Mouse (Mus musculus) forebrain, embryonic 10.5 days (tissue): ENCODE results near the gene Sgpp1. TPM values are rescaled to one million over a fixed set of nuclear protein-coding genes. Genes with fewer than 3 reads are reported as not detected.
"Not testable (repeated sequence)": the region's sequence is repeated elsewhere in the genome, so short reads cannot be mapped to it uniquely, and the experiment has no call there.

ENCODE experiments used
- DNase-seq: peaks from one replicate; pipeline ENCODE4 v3.0.0-alpha.2; 2017; ENCODE audit warnings: low spot score; ENCODE audit errors: extremely low spot score
- H3K27ac ChIP-seq: fragments of 300-500 bp; sonication (generic); 2 replicates; pipeline ENCODE4 v1.5.1; 2016; ENCODE audit warnings: mild to moderate bottlenecking
- H3K27me3 ChIP-seq: fragments of 300-500 bp; sonication (generic); 2 replicates; pipeline ENCODE4 v1.6.1; 2016; ENCODE audit warnings: mild to moderate bottlenecking; ENCODE audit not compliant: poor library complexity, severe bottlenecking
- H3K36me3 ChIP-seq: fragments of 300-500 bp; sonication (generic); replicated peaks from 2 replicates; pipeline ENCODE4 v1.6.1; 2016; ENCODE audit warnings: mild to moderate bottlenecking, moderate library complexity
- H3K4me1 ChIP-seq: fragments of 300-500 bp; sonication (generic); 2 replicates; pipeline ENCODE4 v1.6.1; 2016
- H3K4me3 ChIP-seq: fragments of 300-500 bp; sonication (generic); 2 replicates; pipeline ENCODE4 v1.5.1; 2016; ENCODE audit warnings: mild to moderate bottlenecking, moderate library complexity
- H3K9me3 ChIP-seq: fragments of 300-500 bp; sonication (generic); 2 replicates; pipeline ENCODE4 v1.6.1; 2016; ENCODE audit warnings: mild to moderate bottlenecking, moderate library complexity
- WGBS: fragments of 180-500 bp; shearing (Covaris S2); methylation state at CpG from one replicate; pipeline ENCODE4 v1.1.7; 2016; 5-methylcytosine and 5-hydroxymethylcytosine counted together
- polyA plus RNA-seq: library from polyadenylated mRNA; unstranded; fragments of >200 nt; fragmentation: Nextera tagmentation; extraction: Ambion mirVana; gene quantifications from 2 replicates; pipeline ENCODE4 v1.2.1, GENCODE M21; 2016

Sgpp1 gene
- polyA plus RNA-seq, 1 experiment from 2014 or later, result 5.8 TPM

DNA sequence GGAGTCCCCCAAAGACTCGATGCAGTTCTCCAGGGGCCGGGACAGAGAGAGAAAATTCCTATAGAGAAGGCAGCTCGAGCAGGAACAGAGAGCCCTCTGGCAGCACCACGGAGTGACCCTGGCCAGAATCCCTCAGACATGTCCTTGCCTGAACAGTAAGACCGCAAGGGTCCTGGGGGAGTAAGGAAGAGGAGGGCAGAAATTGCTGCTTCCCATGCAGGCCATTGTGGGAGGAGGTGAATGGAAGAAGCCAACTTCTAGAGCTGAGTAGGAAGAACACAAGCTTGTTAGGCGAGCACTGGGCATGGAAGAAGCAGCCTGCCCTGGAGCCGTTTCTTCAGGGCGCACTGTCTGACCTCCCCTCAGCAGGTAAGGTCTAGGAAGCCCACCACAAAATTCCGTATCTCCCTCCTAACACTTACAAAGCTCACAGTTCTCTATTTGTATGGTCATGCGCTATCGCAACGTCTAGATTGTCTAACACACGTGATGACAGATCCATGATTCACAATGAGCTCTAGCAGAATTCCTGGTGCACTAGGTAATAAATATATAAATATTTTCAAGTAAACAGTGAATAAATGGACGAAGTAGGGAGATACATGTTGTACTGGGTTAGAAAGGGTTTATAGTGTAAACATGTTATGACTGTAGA, 33.3 kb downstream of the Sgpp1 start:
- 77% methylated on average over 14 of the region's 14 CpGs for WGBS
- Histone ChIP-seq H3K4me3 (peak overlapping the region; percentile 16), H3K4me1 (peaks cover 13% of the 10 kb centered on the region), H3K36me3 (no peaks in the 10 kb centered on the region), H3K27me3 (no peaks in the 10 kb centered on the region), H3K9me3 (peaks cover 6% of the 10 kb centered on the region; the same call in 1 of the 2 replicates), H3K27ac (peak overlapping the region; percentile 74)
- no peak for DNase-seq

GRCm38 (mm10) chr12:75701173-75702083, 34.1 kb downstream of the Sgpp1 start:
- H3K36me3 ChIP-seq, result no peaks in the 10 kb centered on the region
- H3K27ac ChIP-seq, result peak overlapping the region; percentile 74
- peak; percentile 19 for DNase-seq
- peaks cover 13% of the 10 kb centered on the region for H3K4me1 ChIP-seq
- peaks cover 6% of the 10 kb centered on the region; the same call in 1 of the 2 replicates for H3K9me3 ChIP-seq
- H3K27me3 ChIP-seq, result no peaks in the 10 kb centered on the region
- WGBS, result 46% methylated on average over 21 of the region's 21 CpGs
- H3K4me3 ChIP-seq, result peak overlapping the region; percentile 16

GRCm38 (mm10) chr12:75698692-75699091, 36.8 kb downstream of the Sgpp1 start:
- 93% methylated on average over 3 of the region's 3 CpGs for WGBS

DNA sequence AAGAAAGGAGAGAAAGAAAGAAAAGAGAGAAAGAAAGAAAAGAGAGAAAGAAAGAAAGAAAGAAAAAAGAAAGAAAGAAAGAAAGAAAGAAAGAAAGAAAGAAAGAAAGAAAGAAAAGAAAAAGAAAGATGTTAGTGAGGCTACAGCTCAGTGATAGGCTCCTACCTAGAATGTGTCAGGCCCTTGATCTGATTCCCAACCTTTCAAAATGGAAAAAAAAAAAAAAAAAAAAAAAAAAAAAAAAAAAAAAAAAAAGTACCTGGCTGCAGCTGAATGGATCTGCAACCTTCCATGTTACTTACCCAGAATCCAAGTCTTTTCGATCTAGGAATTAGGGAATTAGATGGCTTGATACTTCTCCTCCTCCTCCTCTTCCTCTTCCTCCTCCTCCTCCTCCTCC, 39.7 kb downstream of the Sgpp1 start:
- peaks cover 10% of the 10 kb centered on the region; the same call in 1 of the 2 replicates for H3K9me3 ChIP-seq
- H3K36me3 ChIP-seq, H3K4me1 ChIP-seq, H3K27me3 ChIP-seq, DNase-seq, H3K4me3 ChIP-seq, H3K27ac ChIP-seq: not testable (repeated sequence)
- WGBS, result 85% methylated on average over 1 of the region's 1 CpGs

More at GRCm38 (mm10) chr12:75698692-75699091, 36.8 kb downstream of the Sgpp1 start:
- Histone ChIP-seq H3K27me3 (no peaks in the 10 kb centered on the region), H3K9me3 (peaks cover 6% of the 10 kb centered on the region; the same call in 1 of the 2 replicates), H3K4me3 (no peak overlapping the region), H3K27ac (no peak overlapping the region), H3K36me3 (no peaks in the 10 kb centered on the region), H3K4me1 (peaks cover 13% of the 10 kb centered on the region)
- no peak for DNase-seq

DNA sequence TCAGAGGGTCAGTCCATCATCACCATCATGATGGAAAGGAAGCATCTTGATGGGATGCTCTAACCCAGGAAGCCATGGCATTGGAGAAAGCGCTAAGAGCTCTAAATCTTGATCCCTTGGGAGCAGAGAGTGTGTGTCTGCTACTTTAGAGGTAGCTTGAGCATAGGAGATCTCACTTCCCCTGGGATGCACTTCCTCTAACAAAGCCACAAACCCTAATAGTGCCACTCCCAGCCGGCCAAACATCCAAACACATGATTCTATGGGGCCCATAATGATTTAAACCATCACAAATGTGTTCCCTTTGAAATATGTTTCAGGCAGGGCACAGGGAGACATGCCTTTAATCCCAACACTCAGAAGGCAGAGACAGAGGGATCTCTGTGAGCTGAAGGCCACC, 46.5 kb downstream of the Sgpp1 start:
- H3K9me3 ChIP-seq, result peaks cover 5% of the 10 kb centered on the region; the same call in 1 of the 2 replicates
- no peak overlapping the region for H3K4me3 ChIP-seq
- DNase-seq, result no peak
- 87% methylated on average over 2 of the region's 2 CpGs for WGBS
- no peak overlapping the region for H3K27ac ChIP-seq
- H3K27me3 ChIP-seq, result no peaks in the 10 kb centered on the region
- H3K36me3 ChIP-seq, result no peaks in the 10 kb centered on the region
- no peaks in the 10 kb centered on the region for H3K4me1 ChIP-seq

DNA sequence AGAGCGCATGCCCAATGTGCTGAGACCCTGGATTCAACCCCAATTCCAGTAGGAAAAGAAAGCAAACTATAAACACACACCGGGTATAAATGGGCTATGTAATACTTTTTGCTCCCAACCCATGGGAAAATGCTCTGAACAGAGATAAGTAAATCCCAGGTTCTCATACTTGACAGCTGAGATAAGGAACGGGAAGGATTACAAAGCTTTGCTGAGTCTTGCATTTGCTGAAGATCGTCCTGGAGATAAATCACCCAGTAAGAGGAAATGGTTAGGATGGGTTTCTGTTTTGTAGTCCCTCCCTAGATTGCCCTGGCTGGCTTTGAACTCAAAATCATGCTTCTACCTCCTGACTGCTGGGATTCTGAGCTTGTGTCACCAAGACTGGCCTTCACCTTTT, 48.2 kb downstream of the Sgpp1 start:
- Histone ChIP-seq H3K4me3 (no peak overlapping the region), H3K9me3 (no peaks in the 10 kb centered on the region), H3K4me1 (no peaks in the 10 kb centered on the region), H3K27me3 (no peaks in the 10 kb centered on the region), H3K36me3 (no peaks in the 10 kb centered on the region), H3K27ac (no peak overlapping the region)
- DNase-seq, result no peak
- WGBS, result 82% methylated on average over 4 of the region's 4 CpGs

- H3K27ac ChIP-seq, result not testable (repeated sequence)
Observed at GRCm38 (mm10) chr12:75684026-75684425, 51.5 kb downstream of the Sgpp1 start.

GRCm38 (mm10) chr12:75683598-75683997, 51.9 kb downstream of the Sgpp1 start:
- Histone ChIP-seq H3K27ac (no peak overlapping the region), H3K27me3 (no peaks in the 10 kb centered on the region), H3K9me3 (no peaks in the 10 kb centered on the region), H3K4me1 (no peaks in the 10 kb centered on the region), H3K36me3 (no peaks in the 10 kb centered on the region), H3K4me3 (no peak overlapping the region)
- DNase-seq, result no peak
- WGBS, result 95% methylated on average over 4 of the region's 4 CpGs

More at GRCm38 (mm10) chr12:75684026-75684425, 51.5 kb downstream of the Sgpp1 start:
- not testable (repeated sequence) for H3K27me3 ChIP-seq, H3K36me3 ChIP-seq, DNase-seq, H3K9me3 ChIP-seq, H3K4me3 ChIP-seq, H3K4me1 ChIP-seq
- WGBS, result 87% methylated on average over 4 of the region's 4 CpGs

DNA sequence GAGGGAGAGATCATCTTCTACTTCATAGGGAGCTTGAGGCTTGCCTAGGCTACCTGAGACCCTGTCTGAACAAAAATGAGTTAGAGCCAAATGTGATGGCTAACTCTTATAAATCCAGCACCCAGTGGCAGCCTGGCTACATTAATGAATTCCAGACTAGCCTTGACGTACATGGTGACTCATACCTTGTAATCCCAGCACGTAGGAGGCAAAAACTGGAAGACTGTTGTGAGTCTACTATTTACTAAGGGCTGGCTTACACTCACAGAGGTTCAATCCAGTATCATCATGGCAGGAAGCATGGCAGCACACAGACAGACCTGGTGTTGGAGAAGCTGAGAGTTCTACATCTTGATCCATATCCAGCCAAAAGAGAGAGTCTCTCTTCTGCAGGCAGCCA, 52.7 kb downstream of the Sgpp1 start:
- WGBS, result 80% methylated on average over 2 of the region's 2 CpGs
- Histone ChIP-seq H3K4me3 (no peak overlapping the region), H3K27ac (no peak overlapping the region), H3K36me3 (no peaks in the 10 kb centered on the region), H3K9me3 (no peaks in the 10 kb centered on the region), H3K27me3 (no peaks in the 10 kb centered on the region), H3K4me1 (no peaks in the 10 kb centered on the region)
- no peak for DNase-seq

GRCm38 (mm10) chr12:75681101-75681500, 54.4 kb downstream of the Sgpp1 start:
- H3K9me3 ChIP-seq, result no peaks in the 10 kb centered on the region
- no peaks in the 10 kb centered on the region for H3K4me1 ChIP-seq
- H3K36me3 ChIP-seq, result no peaks in the 10 kb centered on the region
- H3K4me3 ChIP-seq, result no peak overlapping the region
- WGBS, result 87% methylated on average over 4 of the region's 4 CpGs
- no peak overlapping the region for H3K27ac ChIP-seq
- DNase-seq, result no peak
- H3K27me3 ChIP-seq, result no peaks in the 10 kb centered on the region

DNA sequence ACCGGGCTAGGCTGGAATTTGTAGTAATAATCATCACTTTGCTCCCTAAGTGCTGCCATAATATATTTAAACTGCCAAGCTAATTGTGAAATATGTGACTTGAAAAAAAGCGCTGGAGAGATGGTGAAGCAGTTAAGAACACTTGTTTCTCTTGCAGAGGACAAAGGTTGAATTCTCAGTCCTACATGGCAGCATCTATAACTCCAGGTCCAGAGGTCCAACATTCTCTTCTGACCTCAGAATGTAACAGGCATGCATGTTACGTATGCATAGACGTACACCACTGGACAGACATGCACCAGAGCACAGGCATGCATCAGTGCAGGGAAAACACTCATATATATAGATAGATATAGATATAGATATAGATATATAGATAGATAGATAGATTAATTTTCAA, 57.1 kb downstream of the Sgpp1 start:
- H3K4me3 ChIP-seq, result no peak overlapping the region
- DNase-seq, result no peak
- no peaks in the 10 kb centered on the region for H3K27me3 ChIP-seq
- no peaks in the 10 kb centered on the region for H3K36me3 ChIP-seq
- H3K27ac ChIP-seq, result no peak overlapping the region
- 94% methylated on average over 4 of the region's 4 CpGs for WGBS
- no peaks in the 10 kb centered on the region for H3K4me1 ChIP-seq
- H3K9me3 ChIP-seq, result no peaks in the 10 kb centered on the region

DNA sequence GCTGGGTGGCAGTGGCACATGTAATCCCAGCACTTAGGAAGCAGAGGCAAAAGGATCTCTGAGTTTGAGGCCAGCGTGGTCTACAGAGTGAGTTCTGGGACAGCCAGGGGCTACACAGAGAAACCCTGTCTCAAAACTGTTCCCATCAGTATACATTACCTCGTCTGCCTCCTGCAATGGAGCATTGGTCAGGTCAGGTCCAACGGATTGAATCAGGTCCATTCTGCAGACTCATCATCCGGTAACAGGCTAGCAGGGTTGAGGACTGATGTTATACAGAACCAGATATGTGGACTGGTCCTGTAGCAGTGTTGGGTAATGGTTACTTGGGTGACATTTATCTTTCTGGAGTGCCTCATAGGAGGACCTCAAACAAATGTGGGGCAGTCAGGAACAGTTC, 62.9 kb downstream of the Sgpp1 start:
- Histone ChIP-seq H3K36me3 (no peaks in the 10 kb centered on the region), H3K4me3 (no peak overlapping the region), H3K27ac (no peak overlapping the region), H3K27me3 (no peaks in the 10 kb centered on the region), H3K9me3 (no peaks in the 10 kb centered on the region), H3K4me1 (peaks cover 20% of the 10 kb centered on the region)
- DNase-seq, result no peak
- WGBS, result 92% methylated on average over 4 of the region's 4 CpGs

GRCm38 (mm10) chr12:75671759-75672315, 63.7 kb downstream of the Sgpp1 start:
- no peak overlapping the region for H3K4me3 ChIP-seq
- WGBS, result 82% methylated on average over 3 of the region's 3 CpGs
- no peak for DNase-seq
- no peaks in the 10 kb centered on the region for H3K9me3 ChIP-seq
- no peaks in the 10 kb centered on the region for H3K27me3 ChIP-seq
- H3K36me3 ChIP-seq, result no peaks in the 10 kb centered on the region
- peaks cover 20% of the 10 kb centered on the region for H3K4me1 ChIP-seq
- no peak overlapping the region for H3K27ac ChIP-seq
